ENCODE assay signal across 14 mouse cellular contexts in the genomic region with DNA sequence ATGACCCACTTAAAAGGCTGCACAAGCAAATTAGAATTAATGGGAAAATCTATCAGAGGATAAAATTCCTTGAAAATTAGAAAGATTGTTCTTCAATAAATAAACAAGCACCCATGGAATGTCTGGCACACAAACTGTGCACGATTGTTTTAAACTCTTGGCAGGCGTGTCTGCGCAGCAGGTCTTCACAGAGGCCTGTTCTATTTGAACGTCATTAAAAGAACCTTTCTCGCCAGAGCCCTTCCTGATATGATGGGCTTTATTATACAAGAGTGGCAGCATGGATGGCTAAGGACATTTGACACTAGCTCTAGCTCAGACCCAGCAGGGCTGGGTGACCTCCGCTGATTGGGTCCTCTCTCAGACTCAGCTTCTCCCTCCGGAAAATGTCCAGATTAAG.
DNase-seq lines count a peak whose midpoint lies in the region; ATAC-seq and TF ChIP-seq lines count a peak whose summit lies in the region.
"Had no signal": no experiment of that assay in that cellular context is flagged by ENCODE, and none has a peak within 500 bp of the region (broad histone marks: within the 10 kb centered on the region; RNA-seq: fewer than 3 reads in every experiment).

No protein-coding gene starts in this region.

- peak; percentile 20 for DNase-seq in forebrain, postnatal 0 days
- no peak for DNase-seq in kidney, adult 18-20 months
- DNase-seq in brain, adult 2 months (ENCODE audit: low read depth, low spot score): peak; percentile 16
- DNase-seq in kidney, postnatal 14 days: peak; percentile 39
- no peak for DNase-seq in right cerebral cortex, postnatal 25 days
- DNase-seq: B cell, adult 2 months; right cerebral cortex, postnatal 14 days had no signal

- no peak; the same call in 1 of the 2 replicates for ATAC-seq in forebrain, postnatal 0 days
- no peak for ATAC-seq in forebrain, embryonic 12.5 days (ENCODE audit: low FRiP score)
- ATAC-seq in kidney, embryonic 14.5 days (ENCODE audit: low FRiP score, low TSS enrichment): no peak
- no peak for ATAC-seq in cerebellum, adult (ENCODE audit: insufficient number of reproducible peaks, low FRiP score, low TSS enrichment)

- TF ChIP-seq CTCF in forebrain, postnatal 0 days (IDR thresholded peaks at IDR 0.05; ENCODE audit: low read depth): no peak

- no peaks in the 10 kb centered on the region for H3K36me3 ChIP-seq in forebrain, postnatal 0 days (ENCODE audit: insufficient read depth)
- H3K36me3 ChIP-seq in forebrain, embryonic 12.5 days (replicated peaks): no peaks in the 10 kb centered on the region
- H3K36me3 ChIP-seq in kidney, embryonic 14.5 days (ENCODE audit: control insufficient read depth, insufficient read depth, low read length): no peaks in the 10 kb centered on the region
- H3K36me3 ChIP-seq: G1E; limb, embryonic 12.5 days; lung, embryonic 15.5 days; midbrain, embryonic 12.5 days had no signal

- no peaks in the 10 kb centered on the region for H3K27me3 ChIP-seq in forebrain, postnatal 0 days (ENCODE audit: insufficient read depth, low read length)
- H3K27me3 ChIP-seq in forebrain, embryonic 12.5 days: no peaks in the 10 kb centered on the region
- no peaks in the 10 kb centered on the region for H3K27me3 ChIP-seq in kidney, embryonic 14.5 days (ENCODE audit: control insufficient read depth, insufficient read depth, low read length)
- H3K27me3 ChIP-seq: limb, embryonic 12.5 days; lung, embryonic 15.5 days; midbrain, embryonic 12.5 days had no signal

- 36% methylated on average over 7 of the region's 7 CpGs for WGBS in forebrain, postnatal 0 days
- WGBS in forebrain, embryonic 12.5 days: 58% methylated on average over 7 of the region's 7 CpGs
- 58% methylated on average over 7 of the region's 7 CpGs for WGBS in kidney, embryonic 14.5 days

- no peaks in the 10 kb centered on the region for H3K9me3 ChIP-seq in forebrain, postnatal 0 days (ENCODE audit: low read length)
- no peaks in the 10 kb centered on the region for H3K9me3 ChIP-seq in forebrain, embryonic 12.5 days
- no peaks in the 10 kb centered on the region for H3K9me3 ChIP-seq in kidney, embryonic 14.5 days (ENCODE audit: control insufficient read depth, low read length)
- H3K9me3 ChIP-seq: lung, embryonic 15.5 days; midbrain, embryonic 12.5 days had no signal

- H3K4me1 ChIP-seq in forebrain, postnatal 0 days (ENCODE audit: insufficient read depth): no peaks in the 10 kb centered on the region
- H3K4me1 ChIP-seq in forebrain, embryonic 12.5 days: peaks cover 9% of the 10 kb centered on the region
- peaks cover 24% of the 10 kb centered on the region for H3K4me1 ChIP-seq in kidney, embryonic 14.5 days (ENCODE audit: control insufficient read depth, insufficient read depth, low read length)

- H3K4me2 ChIP-seq in forebrain, postnatal 0 days (ENCODE audit: low read depth): no peak overlapping the region
- no peak overlapping the region for H3K4me2 ChIP-seq in forebrain, embryonic 12.5 days
- H3K4me2 ChIP-seq in kidney, embryonic 14.5 days (replicated peaks; ENCODE audit: low read depth, low read length): no peak overlapping the region
- H3K4me2 ChIP-seq: limb, embryonic 12.5 days; lung, embryonic 15.5 days; midbrain, embryonic 12.5 days had no signal

- H3K27ac ChIP-seq in forebrain, postnatal 0 days (ENCODE audit: low read depth, low read length): no peak overlapping the region
- no peak overlapping the region for H3K27ac ChIP-seq in forebrain, embryonic 12.5 days
- peak overlapping the region; percentile 30; the same call in 1 of the 2 replicates for H3K27ac ChIP-seq in kidney, embryonic 14.5 days (ENCODE audit: low read depth, low read length)
- H3K27ac ChIP-seq: limb, embryonic 12.5 days; lung, embryonic 15.5 days; midbrain, embryonic 12.5 days had no signal

- no peak overlapping the region for H3K9ac ChIP-seq in forebrain, postnatal 0 days
- H3K9ac ChIP-seq in forebrain, embryonic 12.5 days: no peak overlapping the region
- no peak overlapping the region for H3K9ac ChIP-seq in kidney, embryonic 14.5 days (ENCODE audit: low read depth, low read length)
- H3K9ac ChIP-seq: limb, embryonic 12.5 days; lung, embryonic 15.5 days; midbrain, embryonic 12.5 days had no signal

- H3K4me3 ChIP-seq in forebrain, postnatal 0 days (ENCODE audit: low read depth, low read length): no peak overlapping the region
- no peak overlapping the region for H3K4me3 ChIP-seq in forebrain, embryonic 12.5 days (replicated peaks)
- H3K4me3 ChIP-seq in kidney, embryonic 14.5 days (ENCODE audit: low read length): no peak overlapping the region
- H3K4me3 ChIP-seq: limb, embryonic 12.5 days; lung, embryonic 15.5 days; midbrain, embryonic 12.5 days had no signal

Comparison
In these comparisons a context has a peak if more than half of its experiments do, and no peak if none do; other contexts are left out.
1. DNase-seq: peak in forebrain, postnatal 0 days (single experiment), brain, adult 2 months (single experiment) and kidney, postnatal 14 days (single experiment); none in kidney, adult 18-20 months (single experiment) and right cerebral cortex, postnatal 25 days (single experiment).